ENCODE assay signal across 9 mouse cellular contexts in the genomic region with DNA sequence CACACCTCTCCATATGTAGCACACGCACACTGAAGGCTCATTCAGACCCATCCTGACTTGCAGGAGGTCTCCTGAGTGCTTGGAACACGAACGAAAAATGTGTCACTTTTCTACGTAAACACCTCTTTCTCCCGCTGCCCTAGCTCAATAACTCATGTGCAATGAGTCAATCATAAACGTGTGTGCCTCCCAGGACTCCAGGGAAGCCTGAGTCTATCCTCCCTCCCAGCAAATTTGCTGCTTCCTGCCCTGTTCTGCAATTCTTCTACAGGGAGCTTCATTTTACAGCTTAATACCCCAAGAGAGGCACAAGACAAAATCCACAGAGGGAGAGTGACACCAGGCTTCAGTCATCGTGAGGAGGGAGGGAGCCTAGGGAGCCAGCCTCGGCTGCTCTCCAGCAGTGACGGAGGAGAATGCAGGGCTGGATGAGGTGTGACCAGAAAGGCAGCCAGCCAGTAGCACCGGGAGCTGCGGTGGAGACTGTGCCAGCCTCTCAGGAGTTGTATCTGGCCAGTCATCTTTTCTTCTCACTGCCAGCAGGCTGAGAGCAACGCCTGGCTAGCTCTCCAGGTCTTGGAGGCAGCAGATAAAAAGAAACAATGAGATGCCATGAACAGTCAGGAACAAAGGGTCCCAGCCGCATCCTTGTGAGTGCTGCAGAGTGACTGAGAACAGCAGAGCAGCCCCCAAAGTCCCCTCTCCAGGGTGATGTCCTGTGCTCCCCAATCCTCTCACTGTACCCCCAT. TPM values are rescaled to one million over a fixed set of nuclear protein-coding genes. Genes with fewer than 3 reads are reported as not detected.
DNase-seq lines count a peak whose midpoint lies in the region; ATAC-seq and TF ChIP-seq lines count a peak whose summit lies in the region.
"Had no signal": no experiment of that assay in that cellular context is flagged by ENCODE, and none has a peak within 500 bp of the region (broad histone marks: within the 10 kb centered on the region; RNA-seq: fewer than 3 reads in every experiment).

No protein-coding gene starts in this region.

- no peaks in the 10 kb centered on the region for H3K36me3 ChIP-seq in lung, embryonic 16.5 days (ENCODE audit: control insufficient read depth, insufficient read depth, low read length)

- ATAC-seq in lung, embryonic 16.5 days (ENCODE audit: low read depth), result peak; percentile 82

- 0 out of 2 replicates have a peak, but pooled peaks cover 4% of the 10 kb centered on the region for H3K9me3 ChIP-seq in lung, embryonic 16.5 days (ENCODE audit: control insufficient read depth, low read length)

- H3K9ac ChIP-seq in lung, embryonic 16.5 days (ENCODE audit: low read length), result no peak overlapping the region

- no peaks in the 10 kb centered on the region for H3K27me3 ChIP-seq in cerebellum, adult 2 months (ENCODE audit: control insufficient read depth, insufficient read depth, low read length)
- H3K27me3 ChIP-seq in lung, embryonic 16.5 days (ENCODE audit: control insufficient read depth, insufficient read depth, low read depth, low read length), result no peaks in the 10 kb centered on the region

- peak overlapping the region; percentile 19 for H3K4me3 ChIP-seq in cerebellum, adult 2 months (replicated peaks; ENCODE audit: insufficient read depth, low read depth, low read length)
- no peak overlapping the region for H3K4me3 ChIP-seq in lung, embryonic 16.5 days (ENCODE audit: low read length)

- peak; percentile 35 for DNase-seq in layer of hippocampus, adult 9-11 months
- no peak for DNase-seq in layer of hippocampus, postnatal 25 days (ENCODE audit: extremely low spot score in 1 of 2, low spot score in 1 of 2)
- DNase-seq in cerebellum, adult 2 months, result peak; percentile 84 to 89
- DNase-seq in gastrocnemius, postnatal 25 days, result peak; percentile 72
- DNase-seq in kidney, adult 11 months, result peak; percentile 40
- DNase-seq in right cerebral cortex, postnatal 25 days, result peak; percentile 57
- DNase-seq in spleen, postnatal 4 days (ENCODE audit: low spot score in 2 of 2), result no peak

- 7% methylated on average over 13 of the region's 13 CpGs for WGBS in cerebellum, adult 2 months
- WGBS in lung, embryonic 16.5 days, result 10% methylated on average over 13 of the region's 13 CpGs

- peaks cover 7% of the 10 kb centered on the region; the same call in 1 of the 2 replicates for H3K4me1 ChIP-seq in cerebellum, adult 2 months (ENCODE audit: control insufficient read depth, insufficient read depth, low read length)
- H3K4me1 ChIP-seq in lung, embryonic 16.5 days (replicated peaks; ENCODE audit: control insufficient read depth, insufficient read depth, low read length), result peaks cover 8% of the 10 kb centered on the region

- no peak for TF ChIP-seq POLR2A in cerebellum, adult 2 months (IDR thresholded peaks at IDR 0.05; ENCODE audit: borderline replicate concordance, insufficient read depth, low read length)

- no peak overlapping the region for H3K27ac ChIP-seq in cerebellum, adult 2 months (ENCODE audit: insufficient read depth, low read length)
- H3K27ac ChIP-seq in lung, embryonic 16.5 days (ENCODE audit: low read length), result peak overlapping the region; percentile 90

- no peak for TF ChIP-seq CTCF in cerebellum, adult 2 months (IDR thresholded peaks at IDR 0.05; ENCODE audit: borderline replicate concordance, insufficient read depth, low read depth, low read length)

- H3K4me2 ChIP-seq in lung, embryonic 16.5 days (ENCODE audit: low read depth, low read length), result no peak overlapping the region; the same call in 1 of the 2 replicates

RNA-seq across cellular contexts. Expression of a gene that starts 37.2 kb away (rescaled TPM):
- total RNA-seq in layer of hippocampus, postnatal 25 days (2021), result 10 to 100 TPM; 21.3 to 24.9 TPM
- 3.6 and 4.1 TPM in 2 replicates for polyA plus RNA-seq in cerebellum, adult 2 months (2012; rRNA removed)
- total RNA-seq in gastrocnemius, postnatal 25 days (2021), result 1 to 10 TPM; 2.4 to 3.6 TPM
- 1.2 and 1.6 TPM in 2 replicates for polyA plus RNA-seq in lung, embryonic 16.5 days (2015; fragmentation: Nextera tagmentation; extraction: Ambion mirVana)
- total RNA-seq: MEL had no signal

Comparison
In these comparisons a context has a peak if more than half of its experiments do, and no peak if none do; other contexts are left out.
1. DNase-seq: peak in layer of hippocampus, adult 9-11 months (single experiment), cerebellum, adult 2 months (2 of 2), gastrocnemius, postnatal 25 days (single experiment), kidney, adult 11 months (single experiment) and right cerebral cortex, postnatal 25 days (single experiment); none in layer of hippocampus, postnatal 25 days (0 of 2) and spleen, postnatal 4 days (0 of 2).
2. RNA of a gene that starts 37.2 kb away (total RNA-seq): 21.3 to 24.9 TPM in layer of hippocampus, postnatal 25 days; 2.4 to 3.6 TPM in gastrocnemius, postnatal 25 days; every median in the first group is over 4 times any median in the second.